Comparison of ENCODE assay signal across 8 mouse cellular contexts in genomic region chrX:101504636-101505035, GRCm38 (mm10). TPM values are rescaled to one million over a fixed set of nuclear protein-coding genes. Genes with fewer than 3 reads are reported as not detected.
DNase-seq lines count a peak whose midpoint lies in the region; ATAC-seq lines count a peak whose summit lies in the region.

No protein-coding gene starts in this region.

- H3K36me3 ChIP-seq in forebrain, embryonic 14.5 days (ENCODE audit: control insufficient read depth, insufficient read depth, low read length), result no peaks in the 10 kb centered on the region
- H3K36me3 ChIP-seq in forebrain, embryonic 13.5 days (ENCODE audit: poor library complexity, severe bottlenecking), result no peaks in the 10 kb centered on the region
- H3K36me3 ChIP-seq in neural tube, embryonic 15.5 days, result no peaks in the 10 kb centered on the region
- no peaks in the 10 kb centered on the region for H3K36me3 ChIP-seq in embryonic facial prominence, embryonic 14.5 days (ENCODE audit: control insufficient read depth, insufficient read depth, low read length)

- no peaks in the 10 kb centered on the region for H3K27me3 ChIP-seq in forebrain, embryonic 14.5 days (replicated peaks; ENCODE audit: control insufficient read depth, insufficient read depth, low read length)
- no peaks in the 10 kb centered on the region for H3K27me3 ChIP-seq in forebrain, embryonic 13.5 days
- H3K27me3 ChIP-seq in neural tube, embryonic 15.5 days (replicated peaks), result no peaks in the 10 kb centered on the region
- H3K27me3 ChIP-seq in embryonic facial prominence, embryonic 14.5 days (replicated peaks; ENCODE audit: control insufficient read depth, insufficient read depth, low read length), result no peaks in the 10 kb centered on the region

- no peaks in the 10 kb centered on the region for H3K9me3 ChIP-seq in forebrain, embryonic 14.5 days (replicated peaks; ENCODE audit: control insufficient read depth, low read length)
- no peaks in the 10 kb centered on the region for H3K9me3 ChIP-seq in forebrain, embryonic 13.5 days (replicated peaks)
- no peaks in the 10 kb centered on the region for H3K9me3 ChIP-seq in neural tube, embryonic 15.5 days (replicated peaks)
- no peaks in the 10 kb centered on the region for H3K9me3 ChIP-seq in embryonic facial prominence, embryonic 14.5 days (ENCODE audit: control insufficient read depth, low read length)

- peak; percentile 8 for DNase-seq in forebrain, embryonic 14.5 days (ENCODE audit: low spot score)
- peak; percentile 17 for DNase-seq in neural tube, embryonic 10.5 days (ENCODE audit: extremely low spot score, low spot score)
- peak; percentile 21 for DNase-seq in embryonic facial prominence, embryonic 14.5 days (ENCODE audit: low spot score)
- peak; percentile 16 to 68 for DNase-seq in spleen, postnatal 4 days (ENCODE audit: low spot score in 2 of 2)
- DNase-seq in layer of hippocampus, adult 9-10 months (ENCODE audit: low spot score), result no peak

- no peak overlapping the region for H3K4me2 ChIP-seq in forebrain, embryonic 14.5 days (ENCODE audit: low read length)
- no peak overlapping the region for H3K4me2 ChIP-seq in forebrain, embryonic 13.5 days
- H3K4me2 ChIP-seq in neural tube, embryonic 15.5 days, result no peak overlapping the region
- H3K4me2 ChIP-seq in embryonic facial prominence, embryonic 14.5 days (ENCODE audit: low read depth, low read length), result no peak overlapping the region

- ATAC-seq in forebrain, embryonic 14.5 days, result no peak
- ATAC-seq in forebrain, embryonic 13.5 days, result no peak
- no peak for ATAC-seq in neural tube, embryonic 15.5 days (ENCODE audit: low FRiP score)
- no peak for ATAC-seq in embryonic facial prominence, embryonic 14.5 days (ENCODE audit: low read depth)
- ATAC-seq in erythroid progenitor cell, adult 5-6 weeks (replicated peaks; ENCODE audit: low FRiP score, poor library complexity, severe bottlenecking), result no peak

- H3K27ac ChIP-seq in forebrain, embryonic 14.5 days (ENCODE audit: low read depth, low read length), result no peak overlapping the region
- no peak overlapping the region for H3K27ac ChIP-seq in forebrain, embryonic 13.5 days
- H3K27ac ChIP-seq in neural tube, embryonic 15.5 days (replicated peaks), result no peak overlapping the region
- H3K27ac ChIP-seq in embryonic facial prominence, embryonic 14.5 days (replicated peaks; ENCODE audit: low read depth, low read length), result no peak overlapping the region

- H3K9ac ChIP-seq in forebrain, embryonic 14.5 days (ENCODE audit: low read length), result no peak overlapping the region
- H3K9ac ChIP-seq in forebrain, embryonic 13.5 days, result no peak overlapping the region
- no peak overlapping the region for H3K9ac ChIP-seq in neural tube, embryonic 15.5 days (replicated peaks)
- no peak overlapping the region for H3K9ac ChIP-seq in embryonic facial prominence, embryonic 14.5 days (ENCODE audit: low read depth, low read length)

- no peaks in the 10 kb centered on the region for H3K4me1 ChIP-seq in forebrain, embryonic 14.5 days (ENCODE audit: control insufficient read depth, insufficient read depth, low read length)
- no peaks in the 10 kb centered on the region for H3K4me1 ChIP-seq in forebrain, embryonic 13.5 days
- no peaks in the 10 kb centered on the region for H3K4me1 ChIP-seq in neural tube, embryonic 15.5 days
- H3K4me1 ChIP-seq in embryonic facial prominence, embryonic 14.5 days (ENCODE audit: control insufficient read depth, insufficient read depth, low read length), result no peaks in the 10 kb centered on the region

- no peak overlapping the region for H3K4me3 ChIP-seq in forebrain, embryonic 14.5 days (ENCODE audit: low read depth, low read length)
- H3K4me3 ChIP-seq in forebrain, embryonic 13.5 days, result no peak overlapping the region
- no peak overlapping the region for H3K4me3 ChIP-seq in neural tube, embryonic 15.5 days (replicated peaks)
- H3K4me3 ChIP-seq in embryonic facial prominence, embryonic 14.5 days (ENCODE audit: low read depth, low read length), result no peak overlapping the region

- 18% methylated on average over 3 of the region's 3 CpGs for WGBS in forebrain, embryonic 14.5 days
- WGBS in forebrain, embryonic 13.5 days, result 12% methylated on average over 3 of the region's 3 CpGs
- WGBS in neural tube, embryonic 15.5 days, result 23% methylated on average over 3 of the region's 3 CpGs
- WGBS in embryonic facial prominence, embryonic 14.5 days, result 14% methylated on average over 3 of the region's 3 CpGs

RNA-seq across cellular contexts. Expression of gene Taf1, which starts 27.9 kb away (rescaled TPM):
- 13.7 and 16.6 TPM in 2 replicates for polyA plus RNA-seq in forebrain, embryonic 14.5 days (2014; fragmentation: Nextera tagmentation; extraction: Ambion mirVana)
- 18.1 and 19.5 TPM in 2 replicates for polyA plus RNA-seq in forebrain, embryonic 13.5 days (2015; fragmentation: Nextera tagmentation; extraction: Ambion mirVana)
- polyA plus RNA-seq in neural tube, embryonic 15.5 days (2015; fragmentation: Nextera tagmentation; extraction: Ambion mirVana), result 12.8 and 13.0 TPM in 2 replicates
- 12.6 and 15.3 TPM in 2 replicates for polyA plus RNA-seq in embryonic facial prominence, embryonic 14.5 days (2014; fragmentation: Nextera tagmentation; extraction: Ambion mirVana)
- 78.9 and 95.6 TPM in 2 replicates for total RNA-seq in erythroid progenitor cell, adult 5-6 weeks (2015; ENCODE audit: low replicate concordance)
- 129 and 147 TPM in 2 replicates for total RNA-seq in erythroid progenitor cell, adult 5-6 weeks (2017; ENCODE audit: low replicate concordance)

RNA-seq across cellular contexts. Expression of gene Itgb1bp2, which starts 55.7 kb away (rescaled TPM):
- polyA plus RNA-seq in forebrain, embryonic 14.5 days (2014; fragmentation: Nextera tagmentation; extraction: Ambion mirVana), result 0.88 and 1.1 TPM in 2 replicates
- polyA plus RNA-seq in forebrain, embryonic 13.5 days (2015; fragmentation: Nextera tagmentation; extraction: Ambion mirVana), result 2.8 and 3.1 TPM in 2 replicates
- polyA plus RNA-seq in neural tube, embryonic 15.5 days (2015; fragmentation: Nextera tagmentation; extraction: Ambion mirVana), result 4.4 and 8.8 TPM in 2 replicates
- 110 and 157 TPM in 2 replicates for polyA plus RNA-seq in embryonic facial prominence, embryonic 14.5 days (2014; fragmentation: Nextera tagmentation; extraction: Ambion mirVana)
- total RNA-seq in erythroid progenitor cell, adult 5-6 weeks (2015; ENCODE audit: low replicate concordance), result 2.9 and 7.6 TPM in 2 replicates
- 2.3 and 4.1 TPM in 2 replicates for total RNA-seq in erythroid progenitor cell, adult 5-6 weeks (2017; ENCODE audit: low replicate concordance)

Comparison
In these comparisons a context has a peak if more than half of its experiments do, and no peak if none do; other contexts are left out.
1. RNA of gene Itgb1bp2, which starts 55.7 kb away (polyA plus RNA-seq): 110 to 157 TPM in embryonic facial prominence, embryonic 14.5 days; 4.4 to 8.8 TPM in neural tube, embryonic 15.5 days, 2.8 to 3.1 TPM in forebrain, embryonic 13.5 days and 0.88 to 1.1 TPM in forebrain, embryonic 14.5 days; every median in the first group is over 10 times any median in the second.